Mouse (Mus musculus): ENCODE results near the gene Zfp184. TPM values are rescaled to one million over a fixed set of nuclear protein-coding genes. Genes with fewer than 3 reads are reported as not detected.

Zfp184 gene
- total RNA-seq, 2 experiments from 2014 or later: 3.9 TPM

Small RNA genes lying within 50 kb of the gene (microRNA-seq; reads per million reads assigned to microRNA genes)
- gene Gm44456 (1.2 to 2.1 reads per million in 2 experiments), gene Mir1983 (549 to 617 reads per million in 2 experiments)

Other genes starting within 250 kb of the Zfp184 start
- gene Olfr1359, start 247.0 kb upstream of the Zfp184 start, total RNA-seq (2021): not detected
- 100 to 1,000 TPM; 413 to 441 TPM for gene Hist1h2bl, start 229.0 kb upstream of the Zfp184 start, total RNA-seq (2021)
- gene Hist1h2ai, start 228.7 kb upstream of the Zfp184 start, total RNA-seq (2021): 100 to 1,000 TPM; 376 to 467 TPM
- gene Hist1h3h, start 227.4 kb upstream of the Zfp184 start, total RNA-seq (2021): 100 to 1,000 TPM; 719 to 727 TPM
- gene Hist1h2bm, start 223.1 kb upstream of the Zfp184 start, total RNA-seq (2021): 100 to 1,000 TPM; 135 to 139 TPM
- 10 to 100 TPM; 84.6 to 87.5 TPM for gene Hist1h4j, start 210.0 kb upstream of the Zfp184 start, total RNA-seq (2021)
- gene Hist1h4k, start 194.6 kb upstream of the Zfp184 start, total RNA-seq (2021): 1,000 to 10,000 TPM in 1 of 2 experiments, 100 to 1,000 TPM in 1; 995 to 1,039 TPM
- gene Hist1h2ak, start 191.3 kb upstream of the Zfp184 start, total RNA-seq (2021): 100 to 1,000 TPM; 186 to 191 TPM
- 100 to 1,000 TPM; 295 to 300 TPM for gene Hist1h2bn, start 191.0 kb upstream of the Zfp184 start, total RNA-seq (2021)
- gene Hist1h1b, start 164.5 kb upstream of the Zfp184 start, total RNA-seq (2021): 100 to 1,000 TPM; 295 to 307 TPM
- gene Hist1h3i, start 161.7 kb upstream of the Zfp184 start, total RNA-seq (2021): 100 to 1,000 TPM; 504 to 518 TPM
- 100 to 1,000 TPM in 1 of 2 experiments, 10 to 100 TPM in 1; 94.5 to 114 TPM for gene Hist1h2an, start 157.9 kb upstream of the Zfp184 start, total RNA-seq (2021)
- 100 to 1,000 TPM; 213 to 224 TPM for gene Hist1h2bp, start 157.6 kb upstream of the Zfp184 start, total RNA-seq (2021)
- gene Hist1h2bq, start 134.9 kb upstream of the Zfp184 start, total RNA-seq (2021): 100 to 1,000 TPM; 420 to 457 TPM
- not detected for gene Hist1h2ao, start 134.6 kb upstream of the Zfp184 start, total RNA-seq (2021)
- 100 to 1,000 TPM; 679 to 704 TPM for gene Hist1h4m, start 133.3 kb upstream of the Zfp184 start, total RNA-seq (2021)
- gene Hist1h4n, start 112.9 kb upstream of the Zfp184 start, total RNA-seq (2021): 10 to 100 TPM; 54.0 to 56.5 TPM
- gene Hist1h2ap, start 111.6 kb upstream of the Zfp184 start, total RNA-seq (2021): 100 to 1,000 TPM; 717 to 739 TPM
- 100 to 1,000 TPM; 420 to 457 TPM for gene Hist1h2br, start 111.4 kb upstream of the Zfp184 start, total RNA-seq (2021)
- not detected for gene Pom121l2, start 36.1 kb downstream of the Zfp184 start, total RNA-seq (2021)
- gene Prss16, start 64.6 kb downstream of the Zfp184 start, total RNA-seq (2021): not detected
- gene Hist1h2ah, start 90.5 kb downstream of the Zfp184 start, total RNA-seq (2021): 100 to 1,000 TPM; 504 to 579 TPM
- 100 to 1,000 TPM; 416 to 424 TPM for gene Hist1h2bk, start 90.8 kb downstream of the Zfp184 start, total RNA-seq (2021)
- 100 to 1,000 TPM; 139 to 147 TPM for gene Hist1h4i, start 96.3 kb downstream of the Zfp184 start, total RNA-seq (2021)
- 100 to 1,000 TPM; 359 to 370 TPM for gene Hist1h2ag, start 97.8 kb downstream of the Zfp184 start, total RNA-seq (2021)
- 100 to 1,000 TPM; 284 to 295 TPM for gene Hist1h2bj, start 98.1 kb downstream of the Zfp184 start, total RNA-seq (2021)
- not detected for gene Vmn1r188, start 139.3 kb downstream of the Zfp184 start, total RNA-seq (2021)
- gene Vmn1r189, start 160.7 kb downstream of the Zfp184 start, total RNA-seq (2021): not detected
- gene Vmn1r191, start 238.9 kb downstream of the Zfp184 start, total RNA-seq (2021): not detected
- not detected for gene Vmn1r192, start 246.0 kb downstream of the Zfp184 start, total RNA-seq (2021)